Mouse (Mus musculus): Measurements from ENCODE around the gene Msrb3. TPM values are rescaled to one million over a fixed set of nuclear protein-coding genes. Genes with fewer than 3 reads are reported as not detected.

Msrb3 gene
- total and polyA plus RNA-seq, 3 experiments, result not detected

DNA sequence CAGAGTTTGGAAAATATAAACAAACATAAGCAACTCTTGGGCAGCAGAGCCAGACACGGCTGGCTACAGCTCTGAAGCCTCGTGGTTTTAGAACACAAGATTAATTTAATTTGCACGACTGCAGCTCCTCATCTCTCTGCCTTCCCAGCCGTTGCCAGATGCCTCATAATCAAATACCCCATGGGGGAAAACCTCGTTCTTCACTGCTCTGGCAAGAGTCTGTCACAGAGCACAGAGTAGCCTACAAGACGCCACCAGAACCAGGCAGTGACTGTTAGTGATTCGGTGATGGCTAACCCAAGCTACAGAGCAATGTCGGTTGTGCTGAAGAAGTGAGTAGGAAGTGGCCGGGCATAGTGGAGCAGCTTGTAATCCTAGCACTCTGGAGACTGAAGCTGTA lies 2.8 kb upstream of the Msrb3 start:
- Histone ChIP-seq H3K27ac (ENCODE audit: insufficient read depth, low read depth) (no peak overlapping the region), H3K4me2 (ENCODE audit: insufficient read depth, low read depth, poor library complexity, severe bottlenecking) (no peak overlapping the region), H3K79me2 (replicated peaks; ENCODE audit: control insufficient read depth, extremely low read depth, insufficient read depth, poor library complexity, severe bottlenecking) (no peaks in the 10 kb centered on the region), H3K27me3 (replicated peaks) (no peaks in the 10 kb centered on the region), H3K36me3 (replicated peaks in 1 of 2; ENCODE audit: control insufficient read depth in 1 of 2, insufficient read depth in 1 of 2, low read length in 1 of 2) (no peaks in the 10 kb centered on the region), H3K9ac (ENCODE audit: insufficient read depth, low read depth) (no peak overlapping the region), H3K9me3 (replicated peaks; ENCODE audit: low read length) (peaks cover 7% of the 10 kb centered on the region), H3K4me3 (replicated peaks in 1 of 3; ENCODE audit: low read depth in 2 of 3, low read length in 2 of 3, poor library complexity in 1 of 3) (no peak overlapping the region), H3K4me1 (ENCODE audit: control insufficient read depth in 1 of 2, insufficient read depth in 2 of 2) (no peaks in the 10 kb centered on the region)
- DNase-seq (ENCODE audit: extremely low read depth), result no peak
- dilution Hi-C loops (cut with MboI; ENCODE audit: extremely low pct_ligation_motif_present, extremely low pct_unique_long_range_greater_than_20kb, low sequenced_read_pairs), result no loop called here
- in situ Hi-C loops (cut with MboI; ENCODE audit: low pct_ligation_motif_present, low pct_unique_long_range_greater_than_20kb, low sequenced_read_pairs), result no loop called here
- TF ChIP-seq MAX (IDR thresholded peaks at IDR 0.05; ENCODE audit: low read length) (no peak), USF2 (conservative IDR thresholded peaks at IDR 0.05; ENCODE audit: low read depth, low read length) (no peak), E2F4 (IDR thresholded peaks at IDR 0.05; ENCODE audit: insufficient replicate concordance, low read depth, low read length) (no peak), JUN (IDR thresholded peaks at IDR 0.05; ENCODE audit: insufficient read depth, low read depth, low read length) (no peak), MXI1 (IDR thresholded peaks at IDR 0.05; ENCODE audit: low read depth, low read length) (no peak), POLR2AphosphoS2 (IDR thresholded peaks at IDR 0.05; ENCODE audit: low read depth, low read length) (no peak), RCOR1 (conservative IDR thresholded peaks at IDR 0.05; ENCODE audit: low read depth, low read length) (no peak), USF1 (IDR thresholded peaks at IDR 0.05; ENCODE audit: low read depth, low read length) (no peak), ZKSCAN1 (IDR thresholded peaks at IDR 0.05; ENCODE audit: borderline replicate concordance, low read depth, low read length) (no peak), ZNF384 (IDR thresholded peaks at IDR 0.05; ENCODE audit: low read depth, low read length) (no peak), SIN3A (IDR thresholded peaks at IDR 0.05; ENCODE audit: low read length) (no peak), PAX5 (IDR thresholded peaks at IDR 0.05; ENCODE audit: low read length) (no peak), ZC3H11A (IDR thresholded peaks at IDR 0.05; ENCODE audit: low read depth, low read length) (no peak)

DNA sequence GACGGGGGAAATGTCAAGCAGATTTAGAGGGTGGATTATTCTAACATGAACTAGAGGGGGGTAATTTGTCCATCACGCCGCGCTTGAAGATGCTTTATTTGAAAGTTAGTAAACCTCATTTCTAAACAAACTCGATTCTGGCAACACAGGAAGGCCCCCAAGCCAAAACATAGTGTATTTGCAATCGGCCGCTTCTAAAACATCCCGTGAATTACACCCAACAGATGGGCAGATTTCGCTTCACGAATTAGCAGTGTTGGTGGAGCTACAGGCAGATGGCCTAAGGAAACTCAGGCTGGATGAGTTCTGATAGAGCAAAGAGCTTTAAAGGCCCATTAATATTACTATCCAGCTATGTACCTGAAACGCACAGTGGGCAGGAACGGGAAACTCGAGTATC lies 1.2 kb upstream of the Msrb3 start:
- Histone ChIP-seq H3K27me3 (replicated peaks) (no peaks in the 10 kb centered on the region), H3K4me1 (ENCODE audit: control insufficient read depth in 1 of 2, insufficient read depth in 2 of 2) (no peaks in the 10 kb centered on the region), H3K9me3 (replicated peaks; ENCODE audit: low read length) (peaks cover 7% of the 10 kb centered on the region), H3K27ac (ENCODE audit: insufficient read depth, low read depth) (no peak overlapping the region), H3K9ac (ENCODE audit: insufficient read depth, low read depth) (no peak overlapping the region), H3K4me2 (ENCODE audit: insufficient read depth, low read depth, poor library complexity, severe bottlenecking) (no peak overlapping the region), H3K79me2 (replicated peaks; ENCODE audit: control insufficient read depth, extremely low read depth, insufficient read depth, poor library complexity, severe bottlenecking) (no peaks in the 10 kb centered on the region), H3K4me3 (replicated peaks in 1 of 3; ENCODE audit: low read depth in 2 of 3, low read length in 2 of 3, poor library complexity in 1 of 3) (no peak overlapping the region), H3K36me3 (replicated peaks in 1 of 2; ENCODE audit: control insufficient read depth in 1 of 2, insufficient read depth in 1 of 2, low read length in 1 of 2) (no peaks in the 10 kb centered on the region)
- DNase-seq (ENCODE audit: extremely low read depth), result no peak
- dilution Hi-C loops (cut with MboI; ENCODE audit: extremely low pct_ligation_motif_present, extremely low pct_unique_long_range_greater_than_20kb, low sequenced_read_pairs), result no loop called here
- TF ChIP-seq MAX (IDR thresholded peaks at IDR 0.05; ENCODE audit: low read length) (no peak), GABPA (IDR thresholded peaks at IDR 0.05; ENCODE audit: insufficient replicate concordance, low read depth, low read length) (no peak), USF1 (IDR thresholded peaks at IDR 0.05; ENCODE audit: low read depth, low read length) (no peak), IRF4 (IDR thresholded peaks at IDR 0.05; ENCODE audit: low read depth, low read length) (no peak), TBP (conservative IDR thresholded peaks at IDR 0.05; ENCODE audit: low read depth, low read length) (no peak), POLR2A (IDR thresholded peaks at IDR 0.05; ENCODE audit: low read depth, low read length) (no peak), MYC (IDR thresholded peaks at IDR 0.05; ENCODE audit: low read depth, low read length) (no peak), E2F4 (IDR thresholded peaks at IDR 0.05; ENCODE audit: insufficient replicate concordance, low read depth, low read length) (no peak), JUND (conservative IDR thresholded peaks at IDR 0.05; ENCODE audit: low read depth, low read length) (no peak), ZNF384 (IDR thresholded peaks at IDR 0.05; ENCODE audit: low read depth, low read length) (no peak), TCF12 (IDR thresholded peaks at IDR 0.05; ENCODE audit: low read depth, low read length) (no peak), MAZ (IDR thresholded peaks at IDR 0.05; ENCODE audit: low read depth, low read length) (no peak), NELFE (IDR thresholded peaks at IDR 0.05; ENCODE audit: low read depth, low read length) (no peak), RAD21 (IDR thresholded peaks at IDR 0.05; ENCODE audit: low read depth, low read length) (no peak), RCOR1 (conservative IDR thresholded peaks at IDR 0.05; ENCODE audit: low read depth, low read length) (no peak), JUN (IDR thresholded peaks at IDR 0.05; ENCODE audit: insufficient read depth, low read depth, low read length) (no peak)
- in situ Hi-C loops (cut with MboI; ENCODE audit: low pct_ligation_motif_present, low pct_unique_long_range_greater_than_20kb, low sequenced_read_pairs), result no loop called here
